Mouse (Mus musculus): ENCODE data around the gene Cux2. TPM values are rescaled to one million over a fixed set of nuclear protein-coding genes. Genes with fewer than 3 reads are reported as not detected.
A peak's percentile ranks its signal among the peaks of the same experiment; 100 is the strongest.

Cux2 gene
- polyA plus RNA-seq, 1 experiment: 6.4 TPM

DNA sequence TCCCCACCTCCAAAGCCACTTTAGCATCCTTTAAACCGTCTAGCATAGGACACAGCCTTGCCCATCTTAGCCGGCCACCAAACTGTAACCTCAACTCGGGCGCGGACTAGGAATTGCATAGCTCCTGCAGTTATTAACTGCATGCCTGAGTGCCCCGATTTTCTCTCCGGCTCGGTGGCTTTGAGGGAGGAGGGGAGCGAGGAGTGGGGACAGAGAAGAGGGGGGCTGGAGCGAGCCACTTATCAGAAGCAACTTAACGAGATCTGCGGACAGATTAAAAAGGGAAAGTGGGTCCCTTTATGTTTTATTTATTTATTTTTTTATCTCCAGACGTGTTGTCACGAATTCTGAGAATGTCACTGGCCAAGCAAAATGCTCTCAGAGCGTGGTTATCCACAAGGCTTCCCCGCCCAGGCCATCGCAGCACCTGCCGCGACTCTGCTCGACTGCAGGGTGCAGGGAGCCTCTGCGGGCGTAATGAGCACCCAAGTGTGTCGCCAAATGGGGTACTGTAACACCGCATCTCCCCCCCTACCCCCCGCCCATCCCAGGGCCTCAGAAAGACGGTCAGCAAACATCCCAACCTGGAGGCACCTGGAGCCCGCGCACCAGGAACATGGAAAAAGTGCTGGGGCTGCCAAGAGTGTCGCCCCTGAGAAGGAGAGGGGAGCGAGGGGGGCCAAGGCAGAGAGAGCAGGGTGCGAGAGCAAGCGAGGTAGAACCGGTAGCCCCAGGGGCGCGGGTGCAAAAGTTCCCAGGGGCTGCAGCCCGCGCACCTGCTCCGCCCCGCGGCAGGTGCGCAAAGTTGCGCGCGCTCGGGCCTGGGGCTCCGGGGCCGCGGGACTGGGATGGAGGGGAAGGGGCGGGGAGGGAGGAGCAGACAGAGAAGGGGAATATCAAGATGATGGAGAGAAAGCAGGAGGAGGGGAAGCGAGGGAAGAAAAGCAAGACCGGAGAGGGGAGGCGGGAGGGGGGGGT is 927 bp downstream of the Cux2 start:
- Histone ChIP-seq H3K4me3 (replicated peaks; ENCODE audit: extremely low read depth, low read depth, low read length) (peak overlapping the region; percentile 69), H3K4me1 (ENCODE audit: control insufficient read depth, insufficient read depth, low read length) (no peaks in the 10 kb centered on the region)
- WGBS: 2% methylated on average over 52 of the region's 52 CpGs
- TF ChIP-seq POLR2A (IDR thresholded peaks at IDR 0.05; ENCODE audit: borderline replicate concordance, extremely low read depth, low read depth, low read length) (no peak), CTCF (IDR thresholded peaks at IDR 0.05; ENCODE audit: insufficient read depth, low read length) (no peak)
- no peak for DNase-seq

DNA sequence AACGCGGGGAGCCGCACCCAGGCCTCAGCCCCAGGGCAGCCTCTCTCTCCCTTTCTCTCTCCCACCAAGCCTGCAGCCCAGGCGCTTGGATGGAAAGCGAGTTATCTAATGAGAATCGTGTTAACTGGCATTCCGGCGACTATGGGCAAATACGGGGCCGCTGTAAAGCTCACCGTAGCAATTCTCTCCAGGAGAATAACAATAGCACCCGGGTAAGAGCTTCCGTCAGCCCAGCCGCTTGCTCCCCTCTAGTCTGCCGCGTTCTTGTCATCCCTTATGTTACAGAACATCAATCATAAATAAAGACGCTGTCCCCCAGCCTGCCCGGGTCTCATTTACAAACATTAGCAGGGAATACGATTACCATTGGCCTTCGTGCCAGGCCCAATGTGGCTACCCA is 1.6 kb downstream of the Cux2 start:
- WGBS: 12% methylated on average over 20 of the region's 20 CpGs
- DNase-seq: no peak
- TF ChIP-seq POLR2A (IDR thresholded peaks at IDR 0.05; ENCODE audit: borderline replicate concordance, extremely low read depth, low read depth, low read length) (no peak), CTCF (IDR thresholded peaks at IDR 0.05; ENCODE audit: insufficient read depth, low read length) (no peak)

DNA sequence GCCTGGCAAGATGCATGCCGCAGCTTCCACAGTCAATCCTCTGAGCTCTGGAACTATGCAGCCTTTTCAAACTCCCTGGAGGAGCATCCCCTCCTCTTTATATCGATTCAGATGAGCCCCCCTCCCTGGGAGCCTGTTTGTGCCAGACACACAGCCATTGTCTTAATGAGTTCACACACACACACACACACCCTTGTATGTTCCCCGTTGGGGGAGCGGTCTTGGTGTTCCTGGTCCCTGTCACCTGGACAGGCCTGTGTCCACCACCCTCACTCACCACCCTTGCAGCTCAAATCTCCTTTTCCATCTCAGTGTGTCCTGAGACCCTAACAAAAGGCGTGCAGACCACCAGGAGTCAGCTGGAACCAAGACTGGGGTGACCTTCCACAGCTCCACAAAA is 2.1 kb downstream of the Cux2 start:
- WGBS: 56% methylated on average over 5 of the region's 5 CpGs
- no peak for DNase-seq

More for the DNA sequence above, 1.6 kb downstream of the Cux2 start:
- Histone ChIP-seq H3K4me3 (replicated peaks; ENCODE audit: extremely low read depth, low read depth, low read length) (no peak overlapping the region), H3K4me1 (ENCODE audit: control insufficient read depth, insufficient read depth, low read length) (no peaks in the 10 kb centered on the region)

DNA sequence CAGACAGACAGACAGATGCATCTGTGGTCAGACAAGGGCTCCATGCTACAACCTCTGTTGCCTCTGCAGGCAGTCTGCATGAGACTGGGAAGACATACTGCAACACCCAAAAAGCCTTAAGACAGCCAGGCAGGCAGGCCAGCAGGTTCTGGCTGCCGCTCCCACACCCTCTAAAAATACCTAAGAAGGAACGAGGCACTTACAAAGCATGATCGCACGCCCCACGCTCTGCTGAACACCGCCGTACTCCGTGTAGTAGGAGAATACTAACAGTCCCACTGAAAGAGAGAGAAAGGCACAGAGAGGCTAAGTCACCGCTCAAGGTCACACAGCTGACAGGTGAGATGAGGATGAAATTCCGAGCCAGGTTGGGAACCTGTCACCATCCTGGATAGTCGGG is 6.3 kb downstream of the Cux2 start:
- Histone ChIP-seq H3K4me1 (ENCODE audit: control insufficient read depth, insufficient read depth, low read length) (no peaks in the 10 kb centered on the region), H3K4me3 (replicated peaks; ENCODE audit: extremely low read depth, low read depth, low read length) (no peak overlapping the region)
- WGBS: 78% methylated on average over 11 of the region's 11 CpGs
- DNase-seq: no peak
- no peak for TF ChIP-seq POLR2A (IDR thresholded peaks at IDR 0.05; ENCODE audit: borderline replicate concordance, extremely low read depth, low read depth, low read length)
- TF ChIP-seq CTCF (IDR thresholded peaks at IDR 0.05; ENCODE audit: insufficient read depth, low read length): no peak

More for the DNA sequence above, 2.1 kb downstream of the Cux2 start:
- Histone ChIP-seq H3K4me1 (ENCODE audit: control insufficient read depth, insufficient read depth, low read length) (no peaks in the 10 kb centered on the region), H3K4me3 (replicated peaks; ENCODE audit: extremely low read depth, low read depth, low read length) (no peak overlapping the region)
- TF ChIP-seq CTCF (IDR thresholded peaks at IDR 0.05; ENCODE audit: insufficient read depth, low read length): no peak
- no peak for TF ChIP-seq POLR2A (IDR thresholded peaks at IDR 0.05; ENCODE audit: borderline replicate concordance, extremely low read depth, low read depth, low read length)

DNA sequence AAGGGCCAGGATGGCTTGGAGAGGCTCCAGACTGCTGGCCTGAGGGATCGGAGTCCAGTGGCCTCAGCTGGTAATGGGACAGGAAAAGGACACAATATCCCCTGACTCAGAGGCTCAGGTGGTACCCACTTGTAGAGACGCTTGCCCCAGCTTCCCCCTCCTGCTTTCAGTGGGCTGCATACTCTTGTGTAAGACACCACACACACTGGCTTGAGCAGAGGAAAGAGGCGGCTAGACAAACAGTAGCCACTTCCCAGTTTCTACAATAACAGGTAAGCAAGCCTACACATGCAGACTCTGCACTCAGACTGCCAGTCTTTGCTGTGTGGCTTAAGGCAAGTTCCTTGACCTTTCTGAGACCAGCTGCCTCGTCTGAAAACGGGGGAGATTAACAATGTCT is 14.6 kb downstream of the Cux2 start:
- 45% methylated on average over 5 of the region's 5 CpGs for WGBS
- DNase-seq: no peak
- TF ChIP-seq POLR2A (IDR thresholded peaks at IDR 0.05; ENCODE audit: borderline replicate concordance, extremely low read depth, low read depth, low read length): no peak
- TF ChIP-seq CTCF (IDR thresholded peaks at IDR 0.05; ENCODE audit: insufficient read depth, low read length): no peak
- H3K4me1 ChIP-seq (ENCODE audit: control insufficient read depth, insufficient read depth, low read length): no peaks in the 10 kb centered on the region
- no peak overlapping the region for H3K4me3 ChIP-seq (replicated peaks; ENCODE audit: extremely low read depth, low read depth, low read length)

DNA sequence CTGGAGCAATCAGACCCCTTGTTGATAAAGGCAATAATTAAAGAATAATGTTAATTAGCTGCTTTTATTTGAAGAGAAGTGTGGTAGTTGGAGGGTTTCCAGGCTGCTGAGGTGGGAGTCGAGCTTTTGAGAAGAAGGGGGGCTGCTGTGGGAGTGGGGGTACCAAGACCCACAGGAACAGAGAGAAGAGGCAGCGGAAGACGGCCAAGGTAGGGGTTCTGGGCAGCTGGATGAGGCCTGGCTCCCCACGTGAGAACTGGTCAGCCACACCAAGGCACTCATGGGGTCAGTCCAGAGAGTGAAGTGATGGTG is 16.8 kb downstream of the Cux2 start:
- H3K4me1 ChIP-seq (ENCODE audit: control insufficient read depth, insufficient read depth, low read length): no peaks in the 10 kb centered on the region
- TF ChIP-seq POLR2A (IDR thresholded peaks at IDR 0.05; ENCODE audit: borderline replicate concordance, extremely low read depth, low read depth, low read length) (no peak), CTCF (IDR thresholded peaks at IDR 0.05; ENCODE audit: insufficient read depth, low read length) (no peak)
- no peak overlapping the region for H3K4me3 ChIP-seq (replicated peaks; ENCODE audit: extremely low read depth, low read depth, low read length)
- 59% methylated on average over 4 of the region's 4 CpGs for WGBS
- DNase-seq: no peak

DNA sequence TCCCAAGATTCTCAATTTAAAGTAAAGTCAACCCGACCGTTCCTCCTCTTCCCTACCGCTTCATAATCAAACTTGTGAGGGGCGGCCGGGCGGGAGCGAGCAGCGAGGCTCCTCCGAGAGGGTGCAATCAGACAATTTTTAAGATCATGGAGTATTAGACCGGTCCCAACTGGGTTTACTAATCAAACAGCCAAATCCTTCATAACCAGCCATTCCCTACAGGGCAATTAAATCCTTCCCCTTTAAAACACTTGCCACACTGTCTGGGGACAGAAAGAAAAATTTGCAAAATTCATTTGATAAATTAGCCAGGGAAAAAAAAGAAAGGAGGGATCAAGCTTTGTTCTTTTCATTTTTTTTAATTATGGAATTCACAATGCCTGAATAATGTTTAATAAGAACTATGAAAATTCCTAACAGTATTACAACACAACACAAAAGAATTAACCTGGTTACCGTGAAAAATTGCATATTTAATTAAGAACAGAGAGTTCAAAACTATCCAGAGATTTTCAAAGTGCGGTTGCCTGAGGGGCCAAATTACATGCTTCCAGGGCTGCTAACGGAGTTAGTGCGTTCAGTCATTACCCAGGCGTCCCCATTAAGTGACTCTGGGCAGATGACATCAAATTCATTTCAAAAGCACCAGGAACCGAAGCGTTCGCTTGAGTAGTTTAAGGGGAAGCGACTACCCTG is 17.3 kb downstream of the Cux2 start:
- Histone ChIP-seq H3K4me1 (ENCODE audit: control insufficient read depth, insufficient read depth, low read length) (no peaks in the 10 kb centered on the region), H3K4me3 (replicated peaks; ENCODE audit: extremely low read depth, low read depth, low read length) (no peak overlapping the region)
- no peak for DNase-seq
- 73% methylated on average over 19 of the region's 19 CpGs for WGBS
- TF ChIP-seq POLR2A (IDR thresholded peaks at IDR 0.05; ENCODE audit: borderline replicate concordance, extremely low read depth, low read depth, low read length) (no peak), CTCF (IDR thresholded peaks at IDR 0.05; ENCODE audit: insufficient read depth, low read length) (no peak)

DNA sequence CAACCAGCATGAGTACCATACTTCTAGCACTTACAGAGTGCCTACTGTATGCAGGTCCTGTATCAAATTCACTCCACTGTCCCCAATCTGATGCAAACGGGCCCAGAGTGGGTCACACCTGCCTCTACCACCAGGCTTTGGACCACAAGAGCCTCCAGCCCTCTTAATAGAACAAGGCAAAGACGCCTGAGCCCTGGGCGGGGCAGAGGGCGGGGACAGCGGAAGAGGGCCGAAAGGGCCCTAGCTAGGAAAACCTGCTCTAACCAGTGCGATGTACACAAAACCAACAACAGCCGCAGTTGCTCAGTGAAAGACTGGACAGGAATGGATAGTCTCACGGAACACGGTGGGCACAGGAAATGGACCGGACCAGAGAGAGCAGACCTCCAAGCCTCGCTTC is 18.8 kb downstream of the Cux2 start:
- no peak for TF ChIP-seq CTCF (IDR thresholded peaks at IDR 0.05; ENCODE audit: insufficient read depth, low read length)
- TF ChIP-seq POLR2A (IDR thresholded peaks at IDR 0.05; ENCODE audit: borderline replicate concordance, extremely low read depth, low read depth, low read length): no peak
- WGBS: 46% methylated on average over 12 of the region's 12 CpGs
- Histone ChIP-seq H3K4me1 (ENCODE audit: control insufficient read depth, insufficient read depth, low read length) (peaks cover 3% of the 10 kb centered on the region), H3K4me3 (replicated peaks; ENCODE audit: extremely low read depth, low read depth, low read length) (no peak overlapping the region)
- no peak for DNase-seq

DNA sequence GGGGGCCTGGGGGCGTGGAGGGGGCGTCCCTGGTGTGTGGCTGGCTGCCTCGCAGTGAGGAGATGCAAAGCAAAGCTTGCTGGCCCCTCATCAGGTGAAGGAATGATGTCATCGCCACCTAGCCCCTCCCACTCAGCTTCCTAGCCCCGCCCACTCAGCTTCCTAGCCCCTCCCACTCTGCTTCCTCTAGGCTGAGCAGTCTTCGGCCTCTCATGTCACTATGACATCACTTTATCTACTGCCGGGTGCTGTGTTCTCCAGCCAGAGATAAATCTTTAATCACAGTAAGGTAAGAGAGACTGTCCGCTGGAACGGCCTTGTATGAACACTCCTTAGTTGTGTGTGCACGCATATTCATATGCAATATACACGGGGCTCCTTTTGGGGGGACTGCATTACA is 19.3 kb downstream of the Cux2 start:
- Histone ChIP-seq H3K4me3 (replicated peaks; ENCODE audit: extremely low read depth, low read depth, low read length) (no peak overlapping the region), H3K4me1 (ENCODE audit: control insufficient read depth, insufficient read depth, low read length) (peaks cover 3% of the 10 kb centered on the region)
- WGBS: 52% methylated on average over 11 of the region's 11 CpGs
- no peak for TF ChIP-seq POLR2A (IDR thresholded peaks at IDR 0.05; ENCODE audit: borderline replicate concordance, extremely low read depth, low read depth, low read length)
- no peak for TF ChIP-seq CTCF (IDR thresholded peaks at IDR 0.05; ENCODE audit: insufficient read depth, low read length)
- no peak for DNase-seq
